Mouse (Mus musculus): Measurements from ENCODE around the gene Msi2. TPM values are rescaled to one million over a fixed set of nuclear protein-coding genes. Genes with fewer than 3 reads are reported as not detected.

The Msi2 gene
- polyA plus RNA-seq, 1 experiment = 6.7 TPM

Other genes with a start within 250 kb of the Msi2 start
- gene Akap1, start 146.1 kb upstream of the Msi2 start, polyA plus RNA-seq (2012; rRNA removed) = 40.5 and 51.9 TPM in 2 replicates
- 46.2 and 56.2 TPM in 2 replicates for gene Scpep1, start 237.0 kb upstream of the Msi2 start, polyA plus RNA-seq (2012; rRNA removed)
- gene Elobl, start 248.4 kb upstream of the Msi2 start, polyA plus RNA-seq (2012; rRNA removed) = 0.69 and 0.99 TPM in 2 replicates